Mouse (Mus musculus) lung, embryonic 16.5 days (tissue): ENCODE measurements around the gene Klhl8. TPM values are rescaled to one million over a fixed set of nuclear protein-coding genes. Genes with fewer than 3 reads are reported as not detected.
A peak's percentile ranks its signal among the peaks of the same experiment; 100 is the strongest.

Source experiments
- ATAC-seq: fragments of 200-750 bp; cut with Nextera tagmentation; 2 replicates; pipeline ENCODE4 v1.8.0; 2017; ENCODE audit warnings: low read depth, mild to moderate bottlenecking, moderate library complexity
- H3K27ac ChIP-seq: fragments of 300-500 bp; sonication (generic); 2 replicates; pipeline ENCODE4 v1.5.1; 2014; ENCODE audit warnings: mild to moderate bottlenecking, control low read depth, low read length
- H3K27me3 ChIP-seq: fragments of 300-500 bp; sonication (generic); 2 replicates; pipeline ENCODE4 v1.6.1; 2014; ENCODE audit warnings: low read depth, low read length, mixed read lengths; ENCODE audit not compliant: control insufficient read depth, insufficient read depth
- H3K36me3 ChIP-seq: fragments of 300-500 bp; sonication (generic); 2 replicates; pipeline ENCODE4 v1.6.1; 2014; ENCODE audit warnings: low read length; ENCODE audit not compliant: control insufficient read depth, insufficient read depth
- H3K4me1 ChIP-seq: fragments of 300-500 bp; sonication (generic); replicated peaks from 2 replicates; pipeline ENCODE4 v1.6.1; 2014; ENCODE audit warnings: low read length, mixed read lengths; ENCODE audit not compliant: control insufficient read depth, insufficient read depth
- H3K4me2 ChIP-seq: fragments of 300-500 bp; sonication (generic); 2 replicates; pipeline ENCODE4 v1.6.1; 2014; ENCODE audit warnings: low read depth, low read length, control low read depth
- H3K4me3 ChIP-seq: fragments of 300-500 bp; sonication (generic); 2 replicates; pipeline ENCODE4 v1.5.1; 2014; ENCODE audit warnings: mild to moderate bottlenecking, low read length, control low read depth
- H3K9ac ChIP-seq: fragments of 300-500 bp; sonication (generic); 2 replicates; pipeline ENCODE4 v1.6.1; 2014; ENCODE audit warnings: low read length, control low read depth
- H3K9me3 ChIP-seq: fragments of 300-500 bp; sonication (generic); 2 replicates; pipeline ENCODE4 v1.6.1; 2016; ENCODE audit warnings: low read length; ENCODE audit not compliant: control insufficient read depth
- WGBS: fragments of 180-500 bp; shearing (Covaris S2); extraction: QIAGEN DNeasy Blood & Tissue Kit; methylation state at CpG from one replicate; pipeline ENCODE4 v1.1.7; 2014; 5-methylcytosine and 5-hydroxymethylcytosine counted together
- polyA plus RNA-seq: library from polyadenylated mRNA; unstranded; fragments of >200 nt; fragmentation: Nextera tagmentation; extraction: Ambion mirVana; gene quantifications from 2 replicates; pipeline ENCODE4 v1.2.1, GENCODE M21; 2015

Klhl8 gene
- polyA plus RNA-seq, 1 experiment from 2014 or later: 11.1 TPM

- Histone ChIP-seq H3K27me3 (no peaks in the 10 kb centered on the region), H3K4me1 (peaks cover 5% of the 10 kb centered on the region; the same call in 1 of the 2 replicates), H3K4me3 (no peak overlapping the region), H3K36me3 (no peaks in the 10 kb centered on the region), H3K9ac (no peak overlapping the region), H3K4me2 (no peak overlapping the region), H3K27ac (no peak overlapping the region), H3K9me3 (no peaks in the 10 kb centered on the region)
- no peak for ATAC-seq
- WGBS: 64% methylated on average over 4 of the region's 4 CpGs
These were observed 8.4 kb upstream of the Klhl8 start for GRCm38 (mm10) chr5:103919497-103919896.

GRCm38 (mm10) chr5:103918233-103918632, 7.2 kb upstream of the Klhl8 start:
- 71% methylated on average over 3 of the region's 3 CpGs for WGBS
- Histone ChIP-seq H3K36me3 (no peaks in the 10 kb centered on the region), H3K4me3 (no peak overlapping the region), H3K27ac (no peak overlapping the region), H3K9me3 (no peaks in the 10 kb centered on the region), H3K27me3 (no peaks in the 10 kb centered on the region; the same call in 1 of the 2 replicates), H3K4me1 (peaks cover 4% of the 10 kb centered on the region; the same call in 1 of the 2 replicates), H3K9ac (no peak overlapping the region), H3K4me2 (no peak overlapping the region)
- ATAC-seq: no peak

GRCm38 (mm10) chr5:103917357-103917895, 6.4 kb upstream of the Klhl8 start:
- Histone ChIP-seq H3K27ac (no peak overlapping the region), H3K36me3 (no peaks in the 10 kb centered on the region), H3K4me1 (no peaks in the 10 kb centered on the region), H3K4me2 (no peak overlapping the region), H3K9me3 (no peaks in the 10 kb centered on the region), H3K27me3 (no peaks in the 10 kb centered on the region; the same call in 1 of the 2 replicates), H3K4me3 (no peak overlapping the region), H3K9ac (no peak overlapping the region)
- no peak for ATAC-seq
- 57% methylated on average over 8 of the region's 8 CpGs for WGBS

GRCm38 (mm10) chr5:103916595-103917356, 5.7 kb upstream of the Klhl8 start:
- Histone ChIP-seq H3K4me1 (no peaks in the 10 kb centered on the region), H3K9me3 (no peaks in the 10 kb centered on the region), H3K4me3 (no peak overlapping the region), H3K9ac (no peak overlapping the region), H3K27me3 (no peaks in the 10 kb centered on the region; the same call in 1 of the 2 replicates), H3K27ac (no peak overlapping the region), H3K36me3 (no peaks in the 10 kb centered on the region), H3K4me2 (no peak overlapping the region)
- WGBS: 47% methylated on average over 12 of the region's 12 CpGs
- no peak for ATAC-seq

- no peak overlapping the region for H3K4me3 ChIP-seq
- H3K9ac ChIP-seq: no peak overlapping the region
- no peaks in the 10 kb centered on the region; the same call in 1 of the 2 replicates for H3K27me3 ChIP-seq
- no peaks in the 10 kb centered on the region for H3K36me3 ChIP-seq
- no peak overlapping the region for H3K4me2 ChIP-seq
- ATAC-seq: no peak
- no peaks in the 10 kb centered on the region for H3K9me3 ChIP-seq
- H3K27ac ChIP-seq: no peak overlapping the region
- WGBS: 50% methylated on average over 11 of the region's 11 CpGs
- no peaks in the 10 kb centered on the region; the same call in 1 of the 2 replicates for H3K4me1 ChIP-seq
These were observed 3.5 kb upstream of the Klhl8 start for GRCm38 (mm10) chr5:103914335-103915226.

GRCm38 (mm10) chr5:103913150-103913549, 2.1 kb upstream of the Klhl8 start:
- 60% methylated on average over 4 of the region's 4 CpGs for WGBS
- no peak for ATAC-seq
- Histone ChIP-seq H3K9me3 (no peaks in the 10 kb centered on the region), H3K4me2 (no peak overlapping the region), H3K36me3 (no peaks in the 10 kb centered on the region), H3K27me3 (peaks cover 3% of the 10 kb centered on the region), H3K4me1 (peaks cover 3% of the 10 kb centered on the region; the same call in 1 of the 2 replicates), H3K4me3 (no peak overlapping the region), H3K27ac (no peak overlapping the region), H3K9ac (no peak overlapping the region)

GRCm38 (mm10) chr5:103911555-103911954, 496 bp upstream of the Klhl8 start:
- WGBS: 62% methylated on average over 5 of the region's 5 CpGs
- no peak for ATAC-seq

GRCm38 (mm10) chr5:103910156-103910555, 903 bp downstream of the Klhl8 start:
- H3K36me3 ChIP-seq: no peaks in the 10 kb centered on the region
- H3K27me3 ChIP-seq: peaks cover 3% of the 10 kb centered on the region
- WGBS: 15% methylated on average over 8 of the region's 9 CpGs
- H3K4me1 ChIP-seq: peaks cover 12% of the 10 kb centered on the region; the same call in 1 of the 2 replicates
- no peaks in the 10 kb centered on the region for H3K9me3 ChIP-seq
- H3K4me3 ChIP-seq: peak overlapping the region; percentile 85
- ATAC-seq: no peak
- peak overlapping the region; percentile 77 for H3K4me2 ChIP-seq
- H3K27ac ChIP-seq: no peak overlapping the region
- peak overlapping the region; percentile 87 for H3K9ac ChIP-seq

More at GRCm38 (mm10) chr5:103911555-103911954, 496 bp upstream of the Klhl8 start:
- Histone ChIP-seq H3K9ac (no peak overlapping the region), H3K36me3 (no peaks in the 10 kb centered on the region), H3K4me2 (peak overlapping the region; percentile 77), H3K27me3 (peaks cover 3% of the 10 kb centered on the region), H3K27ac (no peak overlapping the region), H3K4me1 (peaks cover 5% of the 10 kb centered on the region; the same call in 1 of the 2 replicates), H3K4me3 (no peak overlapping the region), H3K9me3 (no peaks in the 10 kb centered on the region)

GRCm38 (mm10) chr5:103909466-103909865, 1.6 kb downstream of the Klhl8 start:
- 76% methylated on average over 3 of the region's 3 CpGs for WGBS
- Histone ChIP-seq H3K4me3 (no peak overlapping the region), H3K4me1 (peaks cover 12% of the 10 kb centered on the region; the same call in 1 of the 2 replicates), H3K9me3 (no peaks in the 10 kb centered on the region), H3K27ac (no peak overlapping the region), H3K36me3 (no peaks in the 10 kb centered on the region), H3K9ac (no peak overlapping the region), H3K4me2 (no peak overlapping the region), H3K27me3 (peaks cover 3% of the 10 kb centered on the region)
- no peak for ATAC-seq
